Mouse (Mus musculus): ENCODE measurements around the gene Lmna. TPM values are rescaled to one million over a fixed set of nuclear protein-coding genes. Genes with fewer than 3 reads are reported as not detected.

The Lmna gene
- polyA plus RNA-seq, 1 experiment from 2014 or later, result 96.0 TPM

GRCm38 (mm10) chr3:88447676-88448183, 62.0 kb downstream of the Lmna start:
- no peak overlapping the region for H3K27ac ChIP-seq (ENCODE audit: low read depth)
- WGBS, result 48% methylated on average over 8 of the region's 8 CpGs
- peaks cover 23% of the 10 kb centered on the region for H3K4me1 ChIP-seq (replicated peaks; ENCODE audit: control insufficient read depth, insufficient read depth, low read length)
- H3K4me2 ChIP-seq (ENCODE audit: low read length), result no peak overlapping the region
- no peaks in the 10 kb centered on the region for H3K36me3 ChIP-seq (ENCODE audit: control insufficient read depth, insufficient read depth, low read length)
- H3K9me3 ChIP-seq (ENCODE audit: control insufficient read depth, low read length), result no peaks in the 10 kb centered on the region
- DNase-seq (ENCODE audit: low spot score), result no peak
- no peak for ATAC-seq (replicated peaks; ENCODE audit: low FRiP score, low TSS enrichment, low read depth)
- H3K9ac ChIP-seq (ENCODE audit: low read length), result no peak overlapping the region
- H3K27me3 ChIP-seq (replicated peaks; ENCODE audit: control insufficient read depth, insufficient read depth, low read length), result no peaks in the 10 kb centered on the region
- no peak overlapping the region for H3K4me3 ChIP-seq (ENCODE audit: low read depth, low read length)

- DNase-seq (ENCODE audit: low spot score), result no peak
- Histone ChIP-seq H3K9ac (ENCODE audit: low read length) (no peak overlapping the region), H3K27me3 (replicated peaks; ENCODE audit: control insufficient read depth, insufficient read depth, low read length) (no peaks in the 10 kb centered on the region), H3K4me3 (ENCODE audit: low read depth, low read length) (no peak overlapping the region), H3K27ac (ENCODE audit: low read depth) (no peak overlapping the region; the same call in 1 of the 2 replicates), H3K4me2 (ENCODE audit: low read length) (no peak overlapping the region), H3K9me3 (ENCODE audit: control insufficient read depth, low read length) (no peaks in the 10 kb centered on the region), H3K36me3 (ENCODE audit: control insufficient read depth, insufficient read depth, low read length) (no peaks in the 10 kb centered on the region), H3K4me1 (replicated peaks; ENCODE audit: control insufficient read depth, insufficient read depth, low read length) (peaks cover 23% of the 10 kb centered on the region)
- WGBS, result 66% methylated on average over 8 of the region's 8 CpGs
- ATAC-seq (replicated peaks; ENCODE audit: low FRiP score, low TSS enrichment, low read depth), result no peak
These were observed 63.2 kb downstream of the Lmna start for GRCm38 (mm10) chr3:88446471-88447123.

- Histone ChIP-seq H3K4me2 (ENCODE audit: low read length) (no peak overlapping the region), H3K36me3 (ENCODE audit: control insufficient read depth, insufficient read depth, low read length) (no peaks in the 10 kb centered on the region), H3K27ac (ENCODE audit: low read depth) (no peak overlapping the region), H3K9me3 (ENCODE audit: control insufficient read depth, low read length) (no peaks in the 10 kb centered on the region), H3K4me3 (ENCODE audit: low read depth, low read length) (no peak overlapping the region), H3K4me1 (replicated peaks; ENCODE audit: control insufficient read depth, insufficient read depth, low read length) (peaks cover 3% of the 10 kb centered on the region), H3K9ac (ENCODE audit: low read length) (no peak overlapping the region), H3K27me3 (replicated peaks; ENCODE audit: control insufficient read depth, insufficient read depth, low read length) (no peaks in the 10 kb centered on the region)
- 67% methylated on average over 7 of the region's 7 CpGs for WGBS
- DNase-seq (ENCODE audit: low spot score) (no peak), ATAC-seq (replicated peaks; ENCODE audit: low FRiP score, low TSS enrichment, low read depth) (peak; percentile 36; the same call in 1 of the 2 replicates)
These were observed 66.9 kb downstream of the Lmna start for GRCm38 (mm10) chr3:88442888-88443287.

- H3K27me3 ChIP-seq (replicated peaks; ENCODE audit: control insufficient read depth, insufficient read depth, low read length), result no peaks in the 10 kb centered on the region
- DNase-seq (ENCODE audit: low spot score) (no peak), ATAC-seq (replicated peaks; ENCODE audit: low FRiP score, low TSS enrichment, low read depth) (no peak)
- no peaks in the 10 kb centered on the region; the same call in 1 of the 2 replicates for H3K4me1 ChIP-seq (replicated peaks; ENCODE audit: control insufficient read depth, insufficient read depth, low read length)
- H3K9me3 ChIP-seq (ENCODE audit: control insufficient read depth, low read length), result no peaks in the 10 kb centered on the region
- no peaks in the 10 kb centered on the region for H3K36me3 ChIP-seq (ENCODE audit: control insufficient read depth, insufficient read depth, low read length)
- WGBS, result 74% methylated on average over 12 of the region's 12 CpGs
- H3K27ac ChIP-seq (ENCODE audit: low read depth), result no peak overlapping the region
- H3K4me2 ChIP-seq (ENCODE audit: low read length), result no peak overlapping the region
- H3K9ac ChIP-seq (ENCODE audit: low read length), result no peak overlapping the region
- no peak overlapping the region for H3K4me3 ChIP-seq (ENCODE audit: low read depth, low read length)
These were observed 67.3 kb downstream of the Lmna start for GRCm38 (mm10) chr3:88442488-88442887.

GRCm38 (mm10) chr3:88440500-88441381, 69.0 kb downstream of the Lmna start:
- H3K4me3 ChIP-seq (ENCODE audit: low read depth, low read length), result no peak overlapping the region

GRCm38 (mm10) chr3:88439582-88439981, 70.2 kb downstream of the Lmna start:
- no peaks in the 10 kb centered on the region for H3K27me3 ChIP-seq (replicated peaks; ENCODE audit: control insufficient read depth, insufficient read depth, low read length)
- WGBS, result 64% methylated on average over 4 of the region's 4 CpGs
- H3K9me3 ChIP-seq (ENCODE audit: control insufficient read depth, low read length), result no peaks in the 10 kb centered on the region
- H3K4me3 ChIP-seq (ENCODE audit: low read depth, low read length), result no peak overlapping the region
- peaks cover 6% of the 10 kb centered on the region; the same call in 1 of the 2 replicates for H3K4me1 ChIP-seq (replicated peaks; ENCODE audit: control insufficient read depth, insufficient read depth, low read length)
- no peak overlapping the region for H3K9ac ChIP-seq (ENCODE audit: low read length)
- no peaks in the 10 kb centered on the region for H3K36me3 ChIP-seq (ENCODE audit: control insufficient read depth, insufficient read depth, low read length)
- ATAC-seq (replicated peaks; ENCODE audit: low FRiP score, low TSS enrichment, low read depth) (no peak), DNase-seq (ENCODE audit: low spot score) (no peak)
- H3K27ac ChIP-seq (ENCODE audit: low read depth), result no peak overlapping the region
- H3K4me2 ChIP-seq (ENCODE audit: low read length), result no peak overlapping the region

More at GRCm38 (mm10) chr3:88440500-88441381, 69.0 kb downstream of the Lmna start:
- no peak overlapping the region for H3K9ac ChIP-seq (ENCODE audit: low read length)
- ATAC-seq (replicated peaks; ENCODE audit: low FRiP score, low TSS enrichment, low read depth) (0 out of 2 replicates have a peak, but pooled peaks have one; percentile 9), DNase-seq (ENCODE audit: low spot score) (peak; percentile 73)
- H3K4me1 ChIP-seq (replicated peaks; ENCODE audit: control insufficient read depth, insufficient read depth, low read length), result peaks cover 6% of the 10 kb centered on the region; the same call in 1 of the 2 replicates
- H3K9me3 ChIP-seq (ENCODE audit: control insufficient read depth, low read length), result no peaks in the 10 kb centered on the region
- no peaks in the 10 kb centered on the region for H3K27me3 ChIP-seq (replicated peaks; ENCODE audit: control insufficient read depth, insufficient read depth, low read length)
- no peak overlapping the region for H3K27ac ChIP-seq (ENCODE audit: low read depth)
- no peaks in the 10 kb centered on the region for H3K36me3 ChIP-seq (ENCODE audit: control insufficient read depth, insufficient read depth, low read length)
- WGBS, result 22% methylated on average over 24 of the region's 27 CpGs
- peak overlapping the region; percentile 26 for H3K4me2 ChIP-seq (ENCODE audit: low read length)

GRCm38 (mm10) chr3:88437454-88437853, 72.3 kb downstream of the Lmna start:
- Histone ChIP-seq H3K4me3 (ENCODE audit: low read depth, low read length) (no peak overlapping the region), H3K27ac (ENCODE audit: low read depth) (no peak overlapping the region), H3K27me3 (replicated peaks; ENCODE audit: control insufficient read depth, insufficient read depth, low read length) (no peaks in the 10 kb centered on the region), H3K9me3 (ENCODE audit: control insufficient read depth, low read length) (no peaks in the 10 kb centered on the region), H3K36me3 (ENCODE audit: control insufficient read depth, insufficient read depth, low read length) (no peaks in the 10 kb centered on the region), H3K4me1 (replicated peaks; ENCODE audit: control insufficient read depth, insufficient read depth, low read length) (peaks cover 6% of the 10 kb centered on the region; the same call in 1 of the 2 replicates), H3K9ac (ENCODE audit: low read length) (no peak overlapping the region), H3K4me2 (ENCODE audit: low read length) (peak overlapping the region; percentile 55)
- ATAC-seq (replicated peaks; ENCODE audit: low FRiP score, low TSS enrichment, low read depth), result no peak
- no peak for DNase-seq (ENCODE audit: low spot score)
- WGBS, result 80% methylated on average over 10 of the region's 10 CpGs

- H3K27me3 ChIP-seq (replicated peaks; ENCODE audit: control insufficient read depth, insufficient read depth, low read length), result no peaks in the 10 kb centered on the region
- H3K4me2 ChIP-seq (ENCODE audit: low read length), result peak overlapping the region; percentile 55
- H3K36me3 ChIP-seq (ENCODE audit: control insufficient read depth, insufficient read depth, low read length), result no peaks in the 10 kb centered on the region
- H3K4me3 ChIP-seq (ENCODE audit: low read depth, low read length), result peak overlapping the region; percentile 27
- H3K4me1 ChIP-seq (replicated peaks; ENCODE audit: control insufficient read depth, insufficient read depth, low read length), result peaks cover 6% of the 10 kb centered on the region; the same call in 1 of the 2 replicates
- DNase-seq (ENCODE audit: low spot score) (peak; percentile 78), ATAC-seq (replicated peaks; ENCODE audit: low FRiP score, low TSS enrichment, low read depth) (0 out of 2 replicates have a peak, but pooled peaks have one; percentile 50)
- H3K27ac ChIP-seq (ENCODE audit: low read depth), result no peak overlapping the region
- peak overlapping the region; percentile 31; the same call in 1 of the 2 replicates for H3K9ac ChIP-seq (ENCODE audit: low read length)
- no peaks in the 10 kb centered on the region for H3K9me3 ChIP-seq (ENCODE audit: control insufficient read depth, low read length)
- 8% methylated on average over 29 of the region's 29 CpGs for WGBS
These were observed 73.2 kb downstream of the Lmna start for GRCm38 (mm10) chr3:88436395-88437201.
